Mouse (Mus musculus): ENCODE data around the gene Gjc1.

DNA sequence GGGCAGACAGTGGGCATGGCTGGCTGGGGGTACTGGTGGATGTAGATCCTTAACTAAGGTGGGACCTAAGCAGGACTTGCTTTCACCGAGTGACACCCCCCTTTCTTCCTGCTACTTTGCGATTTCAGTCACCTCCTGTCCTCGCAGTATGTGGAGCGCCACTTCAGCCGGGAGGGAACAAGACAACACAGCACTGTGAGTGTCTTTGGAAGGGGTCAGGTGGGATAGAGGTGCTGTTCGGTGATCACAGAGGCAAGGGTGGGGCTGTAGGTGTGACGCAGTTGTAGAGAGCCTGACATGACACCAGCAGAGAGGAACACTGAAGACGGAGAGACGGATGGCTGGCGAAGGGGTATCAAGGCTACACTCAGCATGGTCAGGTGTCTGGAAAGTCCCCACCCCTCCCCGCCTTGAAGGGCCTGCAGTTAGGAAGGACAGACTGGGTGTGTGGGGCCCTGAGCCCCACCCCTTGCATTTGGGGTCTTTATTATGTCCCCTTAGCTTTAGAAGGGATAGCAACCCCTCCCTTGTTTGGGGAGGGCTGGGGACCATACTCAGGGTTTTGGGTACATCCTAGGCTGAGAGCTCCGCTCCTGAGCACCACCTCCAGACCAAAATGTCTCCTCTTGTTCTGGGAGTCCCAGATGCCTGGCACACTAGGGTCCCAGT lies 49.4 kb downstream of the Gjc1 start:
- no peak for TF ChIP-seq CTCF (IDR thresholded peaks at IDR 0.05; ENCODE audit: low read depth, low read length)
- TF ChIP-seq TAL1 (conservative IDR thresholded peaks at IDR 0.05; ENCODE audit: low read depth, low read length): no peak
- no peak for TF ChIP-seq POLR2AphosphoS5 (IDR thresholded peaks at IDR 0.05; ENCODE audit: insufficient replicate concordance, low read depth, low read length)
- no peak for TF ChIP-seq GATA1 (IDR thresholded peaks at IDR 0.05; ENCODE audit: borderline replicate concordance, low read length)
- TF ChIP-seq GATA2 (IDR thresholded peaks at IDR 0.05; ENCODE audit: borderline replicate concordance, low read depth, low read length): no peak

Data from G1E (cell line).